Mouse (Mus musculus): Measurements from ENCODE around the gene Rab43. TPM values are rescaled to one million over a fixed set of nuclear protein-coding genes. Genes with fewer than 3 reads are reported as not detected.
A peak's percentile ranks its signal among the peaks of the same experiment; 100 is the strongest.

Rab43 gene
- polyA plus RNA-seq, 1 experiment from 2014 or later: 20.6 TPM

- no peaks in the 10 kb centered on the region for H3K9me3 ChIP-seq (replicated peaks)
- DNase-seq (no peak), ATAC-seq (ENCODE audit: low read depth) (peak; percentile 27; the same call in 1 of the 2 replicates)
- peak overlapping the region; percentile 5; the same call in 1 of the 2 replicates for H3K9ac ChIP-seq
- no peaks in the 10 kb centered on the region for H3K36me3 ChIP-seq
- H3K4me2 ChIP-seq: no peak overlapping the region
- peak overlapping the region; percentile 74 for H3K27ac ChIP-seq
- 48% methylated on average over 3 of the region's 3 CpGs for WGBS (ENCODE audit: insufficient replicate concordance)
- no peak overlapping the region for H3K4me3 ChIP-seq (replicated peaks)
- H3K27me3 ChIP-seq: no peaks in the 10 kb centered on the region
- peaks cover 85% of the 10 kb centered on the region for H3K4me1 ChIP-seq (replicated peaks)
Observed at GRCm38 (mm10) chr6:87746059-87746458, 65.9 kb downstream of the Rab43 start.

- 34% methylated on average over 1 of the region's 1 CpGs for WGBS (ENCODE audit: insufficient replicate concordance)
- Histone ChIP-seq H3K4me3 (replicated peaks) (no peak overlapping the region), H3K4me2 (no peak overlapping the region), H3K36me3 (no peaks in the 10 kb centered on the region), H3K9ac (no peak overlapping the region), H3K27me3 (no peaks in the 10 kb centered on the region), H3K27ac (peak overlapping the region; percentile 53; the same call in 1 of the 2 replicates), H3K9me3 (replicated peaks) (no peaks in the 10 kb centered on the region), H3K4me1 (replicated peaks) (peaks cover 92% of the 10 kb centered on the region)
- ATAC-seq (ENCODE audit: low read depth) (no peak), DNase-seq (no peak)
Observed at GRCm38 (mm10) chr6:87745301-87745700, 66.7 kb downstream of the Rab43 start.

- no peak for DNase-seq
- Histone ChIP-seq H3K36me3 (no peaks in the 10 kb centered on the region), H3K27ac (peak overlapping the region; percentile 53; the same call in 1 of the 2 replicates), H3K4me2 (no peak overlapping the region), H3K4me3 (replicated peaks) (no peak overlapping the region), H3K9ac (no peak overlapping the region), H3K27me3 (no peaks in the 10 kb centered on the region), H3K9me3 (replicated peaks) (no peaks in the 10 kb centered on the region), H3K4me1 (replicated peaks) (peaks cover 95% of the 10 kb centered on the region)
- WGBS (ENCODE audit: insufficient replicate concordance): 49% methylated on average over 3 of the region's 3 CpGs
- no peak for ATAC-seq (ENCODE audit: low read depth)
Observed at GRCm38 (mm10) chr6:87744632-87745031, 67.3 kb downstream of the Rab43 start.

GRCm38 (mm10) chr6:87743281-87743680 lies 68.7 kb downstream of the Rab43 start:
- ATAC-seq (ENCODE audit: low read depth): no peak
- H3K4me3 ChIP-seq (replicated peaks): no peak overlapping the region
- no peak overlapping the region for H3K4me2 ChIP-seq
- H3K4me1 ChIP-seq (replicated peaks): peaks cover 96% of the 10 kb centered on the region
- H3K9me3 ChIP-seq (replicated peaks): no peaks in the 10 kb centered on the region
- WGBS (ENCODE audit: insufficient replicate concordance): 82% methylated on average over 5 of the region's 5 CpGs
- DNase-seq: no peak
- H3K27ac ChIP-seq: peak overlapping the region; percentile 43; the same call in 1 of the 2 replicates
- no peak overlapping the region for H3K9ac ChIP-seq
- H3K36me3 ChIP-seq: no peaks in the 10 kb centered on the region
- H3K27me3 ChIP-seq: no peaks in the 10 kb centered on the region

GRCm38 (mm10) chr6:87742804-87743203 lies 69.2 kb downstream of the Rab43 start:
- WGBS (ENCODE audit: insufficient replicate concordance): 75% methylated on average over 5 of the region's 5 CpGs
- peaks cover 96% of the 10 kb centered on the region for H3K4me1 ChIP-seq (replicated peaks)
- ATAC-seq (ENCODE audit: low read depth): no peak

GRCm38 (mm10) chr6:87741978-87742377 lies 70.0 kb downstream of the Rab43 start:
- Histone ChIP-seq H3K9ac (no peak overlapping the region), H3K9me3 (replicated peaks) (no peaks in the 10 kb centered on the region), H3K4me1 (replicated peaks) (peaks cover 93% of the 10 kb centered on the region), H3K4me3 (replicated peaks) (no peak overlapping the region), H3K27me3 (peaks cover under 1% of the 10 kb centered on the region; the same call in 1 of the 2 replicates), H3K4me2 (no peak overlapping the region), H3K36me3 (no peaks in the 10 kb centered on the region), H3K27ac (peak overlapping the region; percentile 47; the same call in 1 of the 2 replicates)
- DNase-seq: no peak
- ATAC-seq (ENCODE audit: low read depth): no peak
- 45% methylated on average over 8 of the region's 8 CpGs for WGBS (ENCODE audit: insufficient replicate concordance)

More at GRCm38 (mm10) chr6:87742804-87743203, 69.2 kb downstream of the Rab43 start:
- Histone ChIP-seq H3K27me3 (no peaks in the 10 kb centered on the region), H3K36me3 (no peaks in the 10 kb centered on the region), H3K4me2 (no peak overlapping the region), H3K27ac (no peak overlapping the region), H3K9me3 (replicated peaks) (no peaks in the 10 kb centered on the region), H3K4me3 (replicated peaks) (no peak overlapping the region), H3K9ac (no peak overlapping the region)
- peak; percentile 43 for DNase-seq

GRCm38 (mm10) chr6:87740496-87740895 lies 71.5 kb downstream of the Rab43 start:
- peak overlapping the region; percentile 90 for H3K27ac ChIP-seq
- H3K27me3 ChIP-seq: peaks cover 15% of the 10 kb centered on the region
- peak; percentile 66 for DNase-seq
- H3K4me2 ChIP-seq: peak overlapping the region; percentile 28
- H3K9me3 ChIP-seq (replicated peaks): no peaks in the 10 kb centered on the region
- H3K4me1 ChIP-seq (replicated peaks): peaks cover 79% of the 10 kb centered on the region
- peak overlapping the region; percentile 56 for H3K9ac ChIP-seq
- peak; percentile 92 for ATAC-seq (ENCODE audit: low read depth)
- no peaks in the 10 kb centered on the region for H3K36me3 ChIP-seq
- no peak overlapping the region for H3K4me3 ChIP-seq (replicated peaks)

- peaks cover 73% of the 10 kb centered on the region for H3K4me1 ChIP-seq (replicated peaks)
- H3K9me3 ChIP-seq (replicated peaks): no peaks in the 10 kb centered on the region
- no peak overlapping the region for H3K4me3 ChIP-seq (replicated peaks)
- H3K9ac ChIP-seq: peak overlapping the region; percentile 56
- WGBS (ENCODE audit: insufficient replicate concordance): 15% methylated on average over 6 of the region's 6 CpGs
- no peak for DNase-seq
- H3K27ac ChIP-seq: peak overlapping the region; percentile 90
- peaks cover 21% of the 10 kb centered on the region for H3K27me3 ChIP-seq
- no peaks in the 10 kb centered on the region for H3K36me3 ChIP-seq
- ATAC-seq (ENCODE audit: low read depth): peak; percentile 10; the same call in 1 of the 2 replicates
- H3K4me2 ChIP-seq: peak overlapping the region; percentile 28
Observed at GRCm38 (mm10) chr6:87739898-87740297, 72.1 kb downstream of the Rab43 start.

Other genes starting within 250 kb of the Rab43 start
- 4.9 and 6.7 TPM in 2 replicates for gene Prokr1, start 221.4 kb downstream of the Rab43 start, polyA plus RNA-seq (2015; fragmentation: Nextera tagmentation; extraction: Ambion mirVana)
- gene Aplf, start 140.0 kb downstream of the Rab43 start, polyA plus RNA-seq (2015; fragmentation: Nextera tagmentation; extraction: Ambion mirVana): 16.6 and 19.8 TPM in 2 replicates
- gene Efcc1, start 81.3 kb downstream of the Rab43 start, polyA plus RNA-seq (2015; fragmentation: Nextera tagmentation; extraction: Ambion mirVana): 0.16 and 0.35 TPM in 2 replicates
- 32.7 and 35.6 TPM in 2 replicates for gene Gp9, start 34.1 kb downstream of the Rab43 start, polyA plus RNA-seq (2015; fragmentation: Nextera tagmentation; extraction: Ambion mirVana)
- gene Gm45140, start 23.6 kb upstream of the Rab43 start, polyA plus RNA-seq (2015; fragmentation: Nextera tagmentation; extraction: Ambion mirVana): 3.5 and 5.8 TPM in 2 replicates
- gene Isy1, start 26.6 kb upstream of the Rab43 start, polyA plus RNA-seq (2015; fragmentation: Nextera tagmentation; extraction: Ambion mirVana): 51.5 and 63.6 TPM in 2 replicates
- 786 and 880 TPM in 2 replicates for gene Cnbp, start 38.9 kb upstream of the Rab43 start, polyA plus RNA-seq (2015; fragmentation: Nextera tagmentation; extraction: Ambion mirVana)
- 56.9 and 66.9 TPM in 2 replicates for gene Copg1, start 75.7 kb upstream of the Rab43 start, polyA plus RNA-seq (2015; fragmentation: Nextera tagmentation; extraction: Ambion mirVana)
- 23.1 and 24.9 TPM in 2 replicates for gene Hmces, start 101.8 kb upstream of the Rab43 start, polyA plus RNA-seq (2015; fragmentation: Nextera tagmentation; extraction: Ambion mirVana)
- gene H1fx, start 169.5 kb upstream of the Rab43 start, polyA plus RNA-seq (2015; fragmentation: Nextera tagmentation; extraction: Ambion mirVana): 1.8 and 2.5 TPM in 2 replicates
- gene Rab7, start 233.1 kb upstream of the Rab43 start, polyA plus RNA-seq (2015; fragmentation: Nextera tagmentation; extraction: Ambion mirVana): 108 and 132 TPM in 2 replicates

Data from liver, embryonic 13.5 days (tissue).